Mouse (Mus musculus): ENCODE results near the gene Reg1.
"Not testable (repeated sequence)": the region's sequence is repeated elsewhere in the genome, so short reads cannot be mapped to it uniquely, and the experiment has no call there.

The Reg1 gene

GRCm38 (mm10) chr6:78422411-78422810, at the start of gene Reg1:
Gene Reg1 (plus strand): TSS chr6:78422711.
- not testable (repeated sequence) for DNase-seq

- no peak for DNase-seq
Observed at GRCm38 (mm10) chr6:78378765-78379164, 43.7 kb upstream of the Reg1 start, which contains the start of gene Reg3d. Gene Reg3d (minus strand): TSS chr6:78378865.

GRCm38 (mm10) chr6:78380409-78380808, 42.1 kb upstream of the Reg1 start, which contains the start of gene Reg3a:
Gene Reg3a (plus strand): TSS chr6:78380709.
- no peak for DNase-seq

- DNase-seq = no peak
Observed at GRCm38 (mm10) chr6:78385609-78386008, 36.9 kb upstream of the Reg1 start.

GRCm38 (mm10) chr6:78395323-78395722, 27.2 kb upstream of the Reg1 start, which contains the start of gene Reg2:
Gene Reg2 (plus strand): TSS chr6:78395623.
- DNase-seq = not testable (repeated sequence)

- no peak for DNase-seq
Observed at GRCm38 (mm10) chr6:78425497-78425896, 3.0 kb downstream of the Reg1 start.

GRCm38 (mm10) chr6:78447202-78447601, 24.7 kb downstream of the Reg1 start:
- no peak for DNase-seq

- no peak for DNase-seq
Observed at GRCm38 (mm10) chr6:78448409-78448808, 25.9 kb downstream of the Reg1 start.

GRCm38 (mm10) chr6:78452804-78453203, 30.3 kb downstream of the Reg1 start:
- DNase-seq = no peak

- no peak for DNase-seq
Observed at GRCm38 (mm10) chr6:78460191-78460825, 37.8 kb downstream of the Reg1 start.

- DNase-seq = no peak
Observed at GRCm38 (mm10) chr6:78462360-78462759, 39.8 kb downstream of the Reg1 start.

GRCm38 (mm10) chr6:78463266-78463665, 40.8 kb downstream of the Reg1 start:
- no peak for DNase-seq

GRCm38 (mm10) chr6:78468772-78469171, 46.3 kb downstream of the Reg1 start, which contains the start of gene Reg3g:
Gene Reg3g (minus strand): TSS chr6:78468872.
- no peak for DNase-seq

- DNase-seq = no peak
Observed at GRCm38 (mm10) chr6:78469287-78469686, 46.8 kb downstream of the Reg1 start.
